Comparison of ENCODE assay signal across 11 mouse cellular contexts in the genomic region with DNA sequence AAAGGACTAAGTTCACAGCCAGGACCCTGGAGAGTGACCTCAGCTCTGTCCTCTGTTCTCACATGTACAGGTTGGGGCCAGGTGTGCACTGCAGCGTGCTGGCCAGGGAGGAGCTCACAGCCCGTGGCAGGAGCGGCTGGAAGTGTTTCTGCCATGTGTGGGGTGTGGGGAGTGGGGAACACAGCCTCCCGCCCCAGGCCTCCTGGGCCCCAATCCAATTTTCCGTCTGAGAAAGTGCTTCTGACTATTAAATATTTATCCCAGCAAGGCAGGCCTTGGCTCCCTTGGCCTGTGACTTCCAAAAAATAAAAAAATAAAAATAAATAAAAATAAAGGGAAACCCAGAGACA. TPM values are rescaled to one million over a fixed set of nuclear protein-coding genes. Genes with fewer than 3 reads are reported as not detected.
DNase-seq lines count a peak whose midpoint lies in the region; ATAC-seq and TF ChIP-seq lines count a peak whose summit lies in the region.
"Had no signal": no experiment of that assay in that cellular context is flagged by ENCODE, and none has a peak within 500 bp of the region (broad histone marks: within the 10 kb centered on the region; RNA-seq: fewer than 3 reads in every experiment).

No protein-coding gene starts in this region.

- no peaks in the 10 kb centered on the region for H3K9me3 ChIP-seq in intestine, embryonic 14.5 days (ENCODE audit: control insufficient read depth, low read length)
- H3K9me3 ChIP-seq in intestine, postnatal 0 days (ENCODE audit: control insufficient read depth), result no peaks in the 10 kb centered on the region
- no peaks in the 10 kb centered on the region for H3K9me3 ChIP-seq in neural tube, embryonic 15.5 days (replicated peaks)
- H3K9me3 ChIP-seq in limb, embryonic 14.5 days (ENCODE audit: control insufficient read depth, low read length), result no peaks in the 10 kb centered on the region
- no peaks in the 10 kb centered on the region for H3K9me3 ChIP-seq in stomach, postnatal 0 days (ENCODE audit: control insufficient read depth, low read length)

- 0 out of 2 replicates have a peak overlapping the region, but pooled peaks have one; percentile 3 for H3K4me2 ChIP-seq in intestine, embryonic 14.5 days (ENCODE audit: low read length)
- H3K4me2 ChIP-seq in intestine, postnatal 0 days (replicated peaks; ENCODE audit: low read depth), result no peak overlapping the region
- H3K4me2 ChIP-seq in neural tube, embryonic 15.5 days, result no peak overlapping the region
- H3K4me2 ChIP-seq in limb, embryonic 14.5 days (replicated peaks; ENCODE audit: low read depth, low read length, severe bottlenecking), result no peak overlapping the region
- no peak overlapping the region for H3K4me2 ChIP-seq in stomach, postnatal 0 days (replicated peaks; ENCODE audit: low read depth)

- no peak for TF ChIP-seq POLR2A in limb, embryonic 14.5 days (IDR thresholded peaks at IDR 0.05; ENCODE audit: borderline replicate concordance, extremely low read depth, insufficient read depth, insufficient read length)

- no peak overlapping the region for H3K27ac ChIP-seq in intestine, embryonic 14.5 days (ENCODE audit: low read depth)
- no peak overlapping the region for H3K27ac ChIP-seq in intestine, postnatal 0 days (ENCODE audit: low read depth, low read length)
- H3K27ac ChIP-seq in neural tube, embryonic 15.5 days (replicated peaks), result 0 out of 2 replicates have a peak overlapping the region, but pooled peaks have one; percentile 48
- peak overlapping the region; percentile 52; the same call in 1 of the 2 replicates for H3K27ac ChIP-seq in limb, embryonic 14.5 days (replicated peaks; ENCODE audit: low read depth, low read length)
- peak overlapping the region; percentile 78 for H3K27ac ChIP-seq in stomach, postnatal 0 days (replicated peaks)

- no peak for ATAC-seq in intestine, embryonic 14.5 days (replicated peaks; ENCODE audit: low FRiP score, low TSS enrichment, low read depth)
- ATAC-seq in intestine, postnatal 0 days, result no peak
- no peak for ATAC-seq in neural tube, embryonic 15.5 days (ENCODE audit: low FRiP score)
- no peak for ATAC-seq in limb, embryonic 14.5 days (ENCODE audit: low FRiP score, low read depth)
- ATAC-seq in stomach, postnatal 0 days (ENCODE audit: low FRiP score, low TSS enrichment), result no peak
- ATAC-seq: forebrain, embryonic 14.5 days; liver, postnatal 0 days had no signal

- H3K4me1 ChIP-seq in intestine, embryonic 14.5 days (replicated peaks; ENCODE audit: control insufficient read depth, insufficient read depth, low read length), result peaks cover 57% of the 10 kb centered on the region
- H3K4me1 ChIP-seq in intestine, postnatal 0 days (replicated peaks; ENCODE audit: control insufficient read depth, insufficient read depth, low read length), result 0 out of 2 replicates have a peak, but pooled peaks cover 5% of the 10 kb centered on the region
- H3K4me1 ChIP-seq in neural tube, embryonic 15.5 days, result peaks cover 42% of the 10 kb centered on the region
- peaks cover 33% of the 10 kb centered on the region for H3K4me1 ChIP-seq in limb, embryonic 14.5 days (ENCODE audit: control insufficient read depth, insufficient read depth, low read length)
- peaks cover 24% of the 10 kb centered on the region for H3K4me1 ChIP-seq in stomach, postnatal 0 days (replicated peaks; ENCODE audit: control insufficient read depth, insufficient read depth)

- DNase-seq in intestine, embryonic 14.5 days (ENCODE audit: low spot score), result no peak
- DNase-seq in neural tube, embryonic 10.5 days (ENCODE audit: extremely low spot score, low spot score), result no peak
- peak; percentile 61 for DNase-seq in limb, embryonic 14.5 days (ENCODE audit: low spot score)
- DNase-seq in stomach, postnatal 0 days (ENCODE audit: low spot score), result peak; percentile 39
- no peak for DNase-seq in ovary, postnatal 14 days (ENCODE audit: low spot score)
- DNase-seq: cerebellum, adult 2 months; liver, postnatal 0 days; midbrain, embryonic 14.5 days had no signal

- H3K9ac ChIP-seq in intestine, embryonic 14.5 days (ENCODE audit: low read length), result no peak overlapping the region
- H3K9ac ChIP-seq in intestine, postnatal 0 days (ENCODE audit: low read depth, low read length), result no peak overlapping the region
- no peak overlapping the region for H3K9ac ChIP-seq in neural tube, embryonic 15.5 days (replicated peaks)
- no peak overlapping the region for H3K9ac ChIP-seq in limb, embryonic 14.5 days (ENCODE audit: low read depth, low read length, severe bottlenecking)
- no peak overlapping the region for H3K9ac ChIP-seq in stomach, postnatal 0 days (ENCODE audit: low read length)
- H3K9ac ChIP-seq: liver, postnatal 0 days had no signal

- H3K36me3 ChIP-seq in intestine, embryonic 14.5 days (ENCODE audit: control insufficient read depth, insufficient read depth, low read length), result no peaks in the 10 kb centered on the region
- no peaks in the 10 kb centered on the region for H3K36me3 ChIP-seq in intestine, postnatal 0 days (ENCODE audit: control insufficient read depth, insufficient read depth)
- H3K36me3 ChIP-seq in neural tube, embryonic 15.5 days, result no peaks in the 10 kb centered on the region
- no peaks in the 10 kb centered on the region for H3K36me3 ChIP-seq in limb, embryonic 14.5 days (ENCODE audit: control insufficient read depth, insufficient read depth, low read length)
- no peaks in the 10 kb centered on the region for H3K36me3 ChIP-seq in stomach, postnatal 0 days (ENCODE audit: control insufficient read depth, insufficient read depth, low read length)

- 20% methylated on average over 5 of the region's 5 CpGs for WGBS in intestine, embryonic 14.5 days
- 23% methylated on average over 5 of the region's 5 CpGs for WGBS in intestine, postnatal 0 days
- WGBS in neural tube, embryonic 15.5 days, result 40% methylated on average over 5 of the region's 5 CpGs
- WGBS in limb, embryonic 14.5 days, result 10% methylated on average over 5 of the region's 5 CpGs
- 9% methylated on average over 5 of the region's 5 CpGs for WGBS in stomach, postnatal 0 days

- peaks cover 19% of the 10 kb centered on the region for H3K27me3 ChIP-seq in intestine, embryonic 14.5 days (replicated peaks; ENCODE audit: control insufficient read depth, insufficient read depth, low read length)
- H3K27me3 ChIP-seq in intestine, postnatal 0 days (replicated peaks; ENCODE audit: control insufficient read depth, insufficient read depth, low read length), result peaks cover 17% of the 10 kb centered on the region
- peaks cover 30% of the 10 kb centered on the region for H3K27me3 ChIP-seq in neural tube, embryonic 15.5 days (replicated peaks)
- peaks cover 14% of the 10 kb centered on the region for H3K27me3 ChIP-seq in limb, embryonic 14.5 days (ENCODE audit: control insufficient read depth, insufficient read depth, low read length)
- no peaks in the 10 kb centered on the region for H3K27me3 ChIP-seq in stomach, postnatal 0 days (ENCODE audit: control insufficient read depth, insufficient read depth, low read length)

- TF ChIP-seq EP300 in stomach, postnatal 0 days (optimal IDR thresholded peaks at IDR 0.05), result no peak

- no peak for TF ChIP-seq CTCF in intestine, postnatal 0 days (IDR thresholded peaks at IDR 0.05; ENCODE audit: low read depth)
- TF ChIP-seq CTCF in stomach, postnatal 0 days (IDR thresholded peaks at IDR 0.05; ENCODE audit: low read depth), result no peak

- no peak overlapping the region for H3K4me3 ChIP-seq in intestine, embryonic 14.5 days (ENCODE audit: low read depth, low read length)
- H3K4me3 ChIP-seq in intestine, postnatal 0 days (ENCODE audit: low read depth, low read length), result no peak overlapping the region
- no peak overlapping the region for H3K4me3 ChIP-seq in neural tube, embryonic 15.5 days (replicated peaks)
- no peak overlapping the region for H3K4me3 ChIP-seq in limb, embryonic 14.5 days (replicated peaks; ENCODE audit: low read length)
- H3K4me3 ChIP-seq in stomach, postnatal 0 days (ENCODE audit: low read depth, low read length), result no peak overlapping the region

RNA-seq across cellular contexts. Expression of a gene that starts 4.2 kb away (rescaled TPM):
- polyA plus RNA-seq in intestine, embryonic 14.5 days (2014; fragmentation: Nextera tagmentation; extraction: Ambion mirVana), result 2.9 and 3.1 TPM in 2 replicates
- 1.6 TPM in 2 replicates for polyA plus RNA-seq in intestine, postnatal 0 days (2015; fragmentation: Nextera tagmentation; extraction: Ambion mirVana)
- polyA plus RNA-seq in neural tube, embryonic 15.5 days (2015; fragmentation: Nextera tagmentation; extraction: Ambion mirVana), result 4.5 and 5.7 TPM in 2 replicates
- 2.1 and 2.5 TPM in 2 replicates for polyA plus RNA-seq in limb, embryonic 14.5 days (2012; rRNA removed)
- 3.3 TPM in 2 replicates for polyA plus RNA-seq in limb, embryonic 14.5 days (2014; fragmentation: Nextera tagmentation; extraction: Ambion mirVana)
- 5.4 and 6.3 TPM in 2 replicates for polyA plus RNA-seq in stomach, postnatal 0 days (2015; fragmentation: Nextera tagmentation; extraction: Ambion mirVana)

RNA-seq across cellular contexts. Expression of a gene that starts 10.4 kb away (rescaled TPM):
- 4.3 and 7.0 TPM in 2 replicates for polyA plus RNA-seq in intestine, embryonic 14.5 days (2014; fragmentation: Nextera tagmentation; extraction: Ambion mirVana)
- 3.6 TPM in 2 replicates for polyA plus RNA-seq in intestine, postnatal 0 days (2015; fragmentation: Nextera tagmentation; extraction: Ambion mirVana)
- 19.6 and 21.1 TPM in 2 replicates for polyA plus RNA-seq in neural tube, embryonic 15.5 days (2015; fragmentation: Nextera tagmentation; extraction: Ambion mirVana)
- 3.7 and 4.8 TPM in 2 replicates for polyA plus RNA-seq in limb, embryonic 14.5 days (2012; rRNA removed)
- 5.7 and 6.2 TPM in 2 replicates for polyA plus RNA-seq in limb, embryonic 14.5 days (2014; fragmentation: Nextera tagmentation; extraction: Ambion mirVana)
- 6.8 and 7.0 TPM in 2 replicates for polyA plus RNA-seq in stomach, postnatal 0 days (2015; fragmentation: Nextera tagmentation; extraction: Ambion mirVana)

RNA-seq across cellular contexts. Expression of a gene that starts 30.9 kb away (rescaled TPM):
- polyA plus RNA-seq in intestine, embryonic 14.5 days (2014; fragmentation: Nextera tagmentation; extraction: Ambion mirVana), result 116 and 126 TPM in 2 replicates
- polyA plus RNA-seq in intestine, postnatal 0 days (2015; fragmentation: Nextera tagmentation; extraction: Ambion mirVana), result 22.6 and 24.1 TPM in 2 replicates
- 30.3 and 48.6 TPM in 2 replicates for polyA plus RNA-seq in neural tube, embryonic 15.5 days (2015; fragmentation: Nextera tagmentation; extraction: Ambion mirVana)
- polyA plus RNA-seq in limb, embryonic 14.5 days (2012; rRNA removed), result 81.0 and 89.9 TPM in 2 replicates
- 113 and 126 TPM in 2 replicates for polyA plus RNA-seq in limb, embryonic 14.5 days (2014; fragmentation: Nextera tagmentation; extraction: Ambion mirVana)
- polyA plus RNA-seq in stomach, postnatal 0 days (2015; fragmentation: Nextera tagmentation; extraction: Ambion mirVana), result 37.5 and 41.6 TPM in 2 replicates

RNA-seq across cellular contexts. Expression of a gene that starts 37.9 kb away (rescaled TPM):
- polyA plus RNA-seq in intestine, embryonic 14.5 days (2014; fragmentation: Nextera tagmentation; extraction: Ambion mirVana), result 12.6 and 13.0 TPM in 2 replicates
- polyA plus RNA-seq in intestine, postnatal 0 days (2015; fragmentation: Nextera tagmentation; extraction: Ambion mirVana), result 6.7 and 6.9 TPM in 2 replicates
- polyA plus RNA-seq in neural tube, embryonic 15.5 days (2015; fragmentation: Nextera tagmentation; extraction: Ambion mirVana), result 8.4 and 42.0 TPM in 2 replicates
- 15.7 and 16.9 TPM in 2 replicates for polyA plus RNA-seq in limb, embryonic 14.5 days (2012; rRNA removed)
- 13.4 and 14.0 TPM in 2 replicates for polyA plus RNA-seq in limb, embryonic 14.5 days (2014; fragmentation: Nextera tagmentation; extraction: Ambion mirVana)
- polyA plus RNA-seq in stomach, postnatal 0 days (2015; fragmentation: Nextera tagmentation; extraction: Ambion mirVana), result 9.6 and 9.8 TPM in 2 replicates

Comparison
In these comparisons a context has a peak if more than half of its experiments do, and no peak if none do; other contexts are left out.
1. DNase-seq: peak in limb, embryonic 14.5 days (single experiment) and stomach, postnatal 0 days (single experiment); none in intestine, embryonic 14.5 days (single experiment), neural tube, embryonic 10.5 days (single experiment) and ovary, postnatal 14 days (single experiment).
2. H3K27ac ChIP-seq: peak in neural tube, embryonic 15.5 days (single experiment), limb, embryonic 14.5 days (single experiment) and stomach, postnatal 0 days (single experiment); none in intestine, embryonic 14.5 days (single experiment) and intestine, postnatal 0 days (single experiment).